In genomic region chr5:74710181-74710580, GRCm38 (mm10) we compare ENCODE assay signal across 9 mouse cellular contexts.
"Had no signal": no experiment of that assay in that cellular context is flagged by ENCODE, and none has a peak within 500 bp of the region (broad histone marks: within the 10 kb centered on the region; RNA-seq: fewer than 3 reads in every experiment).

No protein-coding gene starts in this region.

- H3K4me3 ChIP-seq: limb, embryonic 13.5 days; midbrain, embryonic 13.5 days had no signal

- H3K27me3 ChIP-seq: limb, embryonic 13.5 days had no signal

- H3K27ac ChIP-seq: limb, embryonic 13.5 days; liver, embryonic 14.5 days; midbrain, embryonic 13.5 days; stomach, postnatal 0 days had no signal

- H3K9me3 ChIP-seq: limb, embryonic 13.5 days; midbrain, embryonic 13.5 days had no signal

- DNase-seq: kidney, postnatal 14 days; left cerebral cortex, postnatal 4 days; lung, adult 18-20 months; right cerebral cortex, postnatal 14 days; thymus, postnatal 4 days had no signal

- H3K36me3 ChIP-seq: limb, embryonic 13.5 days; midbrain, embryonic 13.5 days had no signal
